Mouse (Mus musculus) embryonic fibroblast, embryonic 13.5 days (primary cell): ENCODE results near the gene Olfr521. TPM values are rescaled to one million over a fixed set of nuclear protein-coding genes. Genes with fewer than 3 reads are reported as not detected.
"Not testable (repeated sequence)": the region's sequence is repeated elsewhere in the genome, so short reads cannot be mapped to it uniquely, and the experiment has no call there.

Experiments
- H3K27ac ChIP-seq: 2 replicates; pipeline ENCODE4 v1.5.1; 2012; ENCODE audit warnings: low read length, control low read depth, inconsistent platforms; ENCODE audit not compliant: insufficient read depth
- H3K4me1 ChIP-seq: 2 replicates; pipeline ENCODE4 v1.6.1; 2011; ENCODE audit warnings: low read length; ENCODE audit not compliant: control insufficient read depth, insufficient read depth
- H3K4me3 ChIP-seq: 2 replicates; pipeline ENCODE4 v1.5.1; 2011; ENCODE audit warnings: mild to moderate bottlenecking, control low read depth, low read length; ENCODE audit not compliant: insufficient read depth
- CTCF ChIP-seq: IDR thresholded peaks from 2 replicates; pipeline ENCODE4 v1.5.1; 2011; ENCODE audit warnings: mild to moderate bottlenecking, control low read depth, low read length, moderate library complexity, borderline replicate concordance; ENCODE audit not compliant: insufficient read depth
- POLR2A ChIP-seq: IDR thresholded peaks from 2 replicates; pipeline ENCODE4 v1.6.1; 2011; ENCODE audit warnings: low read depth, mild to moderate bottlenecking, control low read depth, low read length, moderate library complexity
- polyA plus RNA-seq: library from polyadenylated mRNA; stranded (reverse); fragments of >200 nt; gene quantifications from 2 replicates; pipeline ENCODE4 v1.2.4, GENCODE M21; 2011; ENCODE audit warnings: low read depth; ENCODE audit not compliant: missing spikeins, insufficient read length

The Olfr521 gene
- not detected in 2 replicates for polyA plus RNA-seq

GRCm38 (mm10) chr7:99763207-99763606 lies at the start of gene Olfr521:
Gene Olfr521 (plus strand): TSS chr7:99763507.
- Histone ChIP-seq H3K4me1 (no peaks in the 10 kb centered on the region), H3K27ac (no peak within 1 kb of the TSS), H3K4me3 (no peak within 1 kb of the TSS)
- no peak for TF ChIP-seq CTCF
- no peak for TF ChIP-seq POLR2A

- TF ChIP-seq CTCF, result no peak
- Histone ChIP-seq H3K4me3 (no peak overlapping the region), H3K27ac (no peak overlapping the region), H3K4me1 (no peaks in the 10 kb centered on the region)
These were observed 46.8 kb upstream of the Olfr521 start for GRCm38 (mm10) chr7:99716536-99716935.

GRCm38 (mm10) chr7:99729973-99730372 lies 33.3 kb upstream of the Olfr521 start, which contains the start of gene Olfr520:
Gene Olfr520 (plus strand): TSS chr7:99730273.
- H3K27ac ChIP-seq, result no peak within 1 kb of the TSS
- no peak for TF ChIP-seq CTCF
- no peak for TF ChIP-seq POLR2A
- H3K4me3 ChIP-seq, result no peak within 1 kb of the TSS
- no peaks in the 10 kb centered on the region for H3K4me1 ChIP-seq

- TF ChIP-seq CTCF, result no peak
- no peak for TF ChIP-seq POLR2A
- H3K27ac ChIP-seq, result no peak overlapping the region
- H3K4me1 ChIP-seq, result no peaks in the 10 kb centered on the region
- no peak overlapping the region for H3K4me3 ChIP-seq
These were observed 28.7 kb upstream of the Olfr521 start for GRCm38 (mm10) chr7:99734612-99735011.

- not testable (repeated sequence) for H3K4me3 ChIP-seq, H3K4me1 ChIP-seq, H3K27ac ChIP-seq
These were observed 27.8 kb upstream of the Olfr521 start for GRCm38 (mm10) chr7:99735491-99735890.

GRCm38 (mm10) chr7:99739276-99739675 lies 24.0 kb upstream of the Olfr521 start:
- TF ChIP-seq POLR2A (no peak), CTCF (no peak)
- no peak overlapping the region for H3K4me3 ChIP-seq
- no peak overlapping the region for H3K27ac ChIP-seq
- H3K4me1 ChIP-seq, result no peaks in the 10 kb centered on the region

- H3K4me1 ChIP-seq, result no peaks in the 10 kb centered on the region
- TF ChIP-seq CTCF (no peak), POLR2A (no peak)
- no peak overlapping the region for H3K27ac ChIP-seq
- H3K4me3 ChIP-seq, result no peak overlapping the region
These were observed 18.1 kb downstream of the Olfr521 start for GRCm38 (mm10) chr7:99781385-99781784.

- no peak overlapping the region for H3K4me3 ChIP-seq
- H3K27ac ChIP-seq, result no peak overlapping the region
- H3K4me1 ChIP-seq, result no peaks in the 10 kb centered on the region
- TF ChIP-seq POLR2A (no peak), CTCF (no peak)
These were observed 18.6 kb downstream of the Olfr521 start for GRCm38 (mm10) chr7:99781916-99782315.

GRCm38 (mm10) chr7:99783421-99783820 lies 20.1 kb downstream of the Olfr521 start:
- Histone ChIP-seq H3K4me3 (no peak overlapping the region), H3K4me1 (no peaks in the 10 kb centered on the region), H3K27ac (no peak overlapping the region)
- TF ChIP-seq CTCF (no peak), POLR2A (no peak)

GRCm38 (mm10) chr7:99785553-99785952 lies 22.2 kb downstream of the Olfr521 start:
- Histone ChIP-seq H3K27ac (no peak overlapping the region), H3K4me3 (no peak overlapping the region), H3K4me1 (no peaks in the 10 kb centered on the region)
- no peak for TF ChIP-seq CTCF
- TF ChIP-seq POLR2A, result no peak

GRCm38 (mm10) chr7:99786774-99787173 lies 23.5 kb downstream of the Olfr521 start:
- Histone ChIP-seq H3K4me3 (no peak overlapping the region), H3K4me1 (no peaks in the 10 kb centered on the region), H3K27ac (no peak overlapping the region)
- TF ChIP-seq CTCF (no peak), POLR2A (no peak)
